Mouse (Mus musculus): ENCODE measurements around the gene Polr3g.

DNA sequence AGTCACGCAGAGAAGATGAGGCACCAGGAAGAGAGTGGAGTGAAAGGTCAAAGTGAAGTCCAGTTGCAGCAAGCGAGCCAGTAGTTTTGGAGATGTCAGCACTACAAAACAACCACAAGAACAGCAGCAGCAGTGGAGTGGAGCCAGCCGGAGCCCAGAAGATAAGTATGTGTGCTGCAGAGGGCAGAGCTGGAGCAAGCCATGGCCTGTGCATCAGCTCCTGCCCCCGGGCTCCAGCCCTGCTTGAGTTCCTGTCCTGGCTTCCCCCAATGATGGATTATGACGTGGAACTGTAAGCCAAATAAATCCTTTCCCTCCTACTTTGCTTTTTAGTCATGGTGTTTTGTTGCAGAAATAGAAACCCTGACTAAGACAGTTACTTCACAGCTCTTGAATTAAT lies 26.6 kb downstream of the Polr3g start:
- TF ChIP-seq POLR2A (IDR thresholded peaks at IDR 0.05; ENCODE audit: low read depth, low read length) (no peak), CTCF (IDR thresholded peaks at IDR 0.05; ENCODE audit: extremely low read depth, insufficient read depth, insufficient read length, insufficient replicate concordance) (no peak)

Data from spleen, adult 2 months (tissue).